Mouse (Mus musculus): ENCODE results near the gene Nnat. TPM values are rescaled to one million over a fixed set of nuclear protein-coding genes. Genes with fewer than 3 reads are reported as not detected.
"Not testable (repeated sequence)": the region's sequence is repeated elsewhere in the genome, so short reads cannot be mapped to it uniquely, and the experiment has no call there.

The Nnat gene
- total RNA-seq, 2 experiments from 2014 or later = 1.3 to 49.1 TPM

DNA sequence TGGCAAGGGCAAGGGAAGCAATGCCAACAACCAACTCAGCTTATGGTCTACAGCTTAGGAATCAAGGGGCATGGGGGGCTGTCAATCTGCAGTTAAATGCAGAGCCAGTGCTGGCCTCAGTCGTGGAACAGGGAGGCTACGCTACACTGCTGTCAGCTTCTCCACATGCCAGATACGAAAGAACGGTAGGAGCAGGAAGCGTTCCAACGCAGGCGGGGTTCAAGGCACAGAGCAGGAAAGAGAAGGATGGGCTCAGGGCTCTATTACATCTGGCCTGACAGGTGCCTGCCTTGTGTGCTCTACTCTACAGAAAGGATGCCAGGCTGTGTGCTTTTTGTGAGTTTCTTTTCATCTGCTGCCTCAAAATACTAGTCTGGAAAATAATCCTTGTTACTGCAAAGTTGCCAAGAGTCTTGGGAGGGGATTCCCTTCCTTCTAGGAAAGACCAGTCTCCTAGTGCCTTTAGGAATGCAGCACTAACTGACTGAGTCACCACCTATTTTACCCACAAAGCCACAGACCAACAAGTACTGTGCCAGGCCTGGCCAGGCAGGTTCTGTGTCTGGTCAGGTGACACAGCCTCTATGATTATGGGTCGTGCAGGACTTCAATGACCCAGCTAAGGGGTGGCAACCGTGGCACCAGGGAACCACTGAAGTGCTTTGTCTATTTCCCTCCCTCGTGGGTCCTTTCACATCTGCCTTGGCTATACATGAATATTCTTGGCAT is 7.6 kb upstream of the Nnat start:
- DNase-seq = no peak

DNA sequence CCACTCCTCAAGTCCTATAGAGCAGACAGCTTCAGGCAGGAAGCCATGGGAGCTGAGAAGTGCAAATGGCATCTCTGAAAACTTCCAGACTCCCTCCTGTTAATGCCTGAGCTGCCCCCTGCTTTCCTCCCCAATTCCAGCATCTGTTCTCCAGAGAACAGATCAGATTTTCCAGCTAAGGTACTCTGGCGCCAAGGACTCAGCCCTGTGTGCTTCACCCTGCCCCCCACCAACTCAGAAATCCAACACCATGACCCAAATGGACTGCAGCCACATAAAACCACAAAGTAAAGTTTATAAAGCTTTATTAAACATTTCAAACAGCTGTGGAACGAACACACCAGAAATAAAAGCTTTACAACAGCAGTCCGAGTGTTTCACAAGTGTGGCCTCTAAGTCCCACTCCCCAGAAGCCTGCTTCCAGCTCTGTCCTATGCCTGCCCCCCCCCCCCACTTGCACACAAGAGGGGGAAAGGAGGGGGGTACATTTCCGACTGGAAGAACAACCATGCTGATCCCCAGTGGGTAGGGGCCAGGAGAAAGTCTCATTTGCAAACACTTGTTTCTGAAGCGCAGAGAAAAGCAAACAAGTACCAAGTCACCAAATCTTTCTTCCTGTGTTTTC is 3.7 kb upstream of the Nnat start:
- no peak for DNase-seq

DNA sequence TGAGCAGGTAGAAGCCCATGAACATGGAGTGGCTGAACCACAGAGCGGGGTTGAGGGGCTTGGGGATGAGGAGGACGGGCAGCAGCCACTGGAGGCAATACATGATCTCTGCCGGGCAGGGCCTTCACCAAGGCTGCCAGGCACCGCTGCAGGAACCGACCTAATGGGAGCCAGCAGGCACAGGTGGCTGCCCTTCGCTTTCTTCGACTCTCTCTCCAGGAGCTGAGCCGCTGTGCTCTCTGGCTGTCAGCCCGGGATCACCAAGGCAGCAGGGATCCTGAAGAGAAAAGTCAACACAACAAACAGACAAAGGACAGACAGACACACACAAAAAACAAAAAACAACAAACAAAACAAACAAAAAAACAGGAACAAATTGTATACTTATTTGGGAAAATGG is 1.8 kb upstream of the Nnat start:
- peak; percentile 62 for DNase-seq

DNA sequence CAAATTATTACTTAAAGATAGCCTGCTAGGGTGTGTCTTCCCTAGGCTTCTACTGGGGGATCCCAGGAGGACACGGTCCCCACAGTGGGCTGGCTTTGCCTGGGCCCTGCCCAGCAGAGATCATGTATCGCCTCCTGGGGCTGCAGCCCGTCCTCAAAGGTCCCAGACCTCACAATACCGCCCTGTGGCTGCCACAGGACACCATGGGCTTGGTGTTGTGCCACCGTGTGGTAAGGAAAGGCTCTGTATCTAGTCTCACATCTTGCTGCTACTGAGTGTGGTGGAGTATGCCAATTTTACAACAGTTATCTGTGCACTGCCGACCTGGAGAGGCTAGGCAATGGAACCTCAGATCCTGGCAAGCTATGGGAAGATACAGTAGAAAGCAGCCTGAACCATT is 1.4 kb upstream of the Nnat start:
- DNase-seq = peak; percentile 45

DNA sequence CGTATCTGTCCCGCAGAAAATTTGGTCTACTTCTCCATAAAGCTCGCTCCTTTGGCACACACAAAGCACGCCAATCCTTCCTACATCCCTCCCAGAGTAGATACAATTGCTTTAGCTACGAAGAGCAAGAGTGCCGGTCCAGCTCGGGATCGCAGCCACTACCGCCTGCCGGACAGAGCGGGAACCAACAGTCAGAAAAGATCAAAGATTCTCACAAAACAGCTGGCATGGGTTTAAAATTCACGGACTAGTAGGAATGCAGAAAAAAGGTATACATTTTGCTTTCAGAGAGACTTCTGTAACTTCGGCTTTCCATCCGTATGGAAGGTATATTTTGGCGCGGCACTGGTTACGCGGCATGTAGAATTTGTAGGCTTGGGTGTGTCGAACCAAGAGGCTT is 438 bp upstream of the Nnat start:
- no peak for DNase-seq

DNA sequence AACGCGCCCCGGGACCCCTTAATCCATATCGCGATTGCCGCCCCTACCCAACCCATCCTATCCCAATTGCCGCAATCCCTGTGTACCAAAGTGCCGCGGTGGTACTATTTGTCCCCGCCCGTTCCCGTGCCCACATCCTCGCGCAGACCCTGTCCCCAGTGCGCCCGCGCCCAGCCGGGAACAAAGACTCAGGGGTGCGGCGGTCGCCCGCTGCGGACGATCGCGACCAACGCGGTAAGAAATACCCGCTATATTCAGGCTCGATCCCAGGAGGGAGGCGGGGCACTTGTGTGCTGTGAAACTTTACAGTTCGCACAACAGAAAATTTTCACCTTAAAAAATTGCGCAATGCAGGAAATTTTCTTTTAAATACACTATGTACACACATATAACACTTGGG is 424 bp downstream of the Nnat start:
- DNase-seq = no peak

DNA sequence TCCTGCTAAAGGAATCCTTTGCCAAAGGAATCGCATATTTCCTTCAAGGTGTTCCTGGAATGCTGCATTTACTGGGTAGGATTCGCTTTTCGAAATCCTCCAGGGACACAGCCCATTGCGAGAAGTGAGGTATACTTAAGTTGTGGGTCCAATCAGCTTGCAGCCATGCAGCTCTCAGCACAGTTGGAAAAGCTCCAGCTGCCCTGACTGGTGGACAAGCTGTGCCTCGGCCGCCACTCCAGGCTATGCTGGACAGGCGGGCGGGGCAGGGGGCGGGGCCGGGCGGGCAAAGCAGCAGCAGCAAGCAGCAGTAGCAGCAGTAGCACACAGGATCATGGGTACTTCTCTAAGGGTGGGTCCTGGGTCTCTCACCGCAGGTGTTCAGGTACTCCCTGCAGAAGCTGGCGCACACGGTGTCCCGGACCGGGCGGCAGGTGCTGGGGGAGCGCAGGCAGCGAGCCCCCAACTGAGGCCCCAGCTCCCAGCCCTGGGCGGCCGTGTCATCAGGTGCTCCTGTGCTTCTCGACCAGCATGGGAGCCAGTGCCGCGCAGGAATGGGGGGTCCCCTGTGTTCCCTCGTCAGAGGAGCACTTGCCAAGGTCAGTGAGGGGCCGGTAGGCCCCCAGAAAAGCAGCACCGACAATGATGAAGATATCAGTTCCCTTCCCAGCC is 1.4 kb downstream of the Nnat start:
- DNase-seq = peak; percentile 82

DNA sequence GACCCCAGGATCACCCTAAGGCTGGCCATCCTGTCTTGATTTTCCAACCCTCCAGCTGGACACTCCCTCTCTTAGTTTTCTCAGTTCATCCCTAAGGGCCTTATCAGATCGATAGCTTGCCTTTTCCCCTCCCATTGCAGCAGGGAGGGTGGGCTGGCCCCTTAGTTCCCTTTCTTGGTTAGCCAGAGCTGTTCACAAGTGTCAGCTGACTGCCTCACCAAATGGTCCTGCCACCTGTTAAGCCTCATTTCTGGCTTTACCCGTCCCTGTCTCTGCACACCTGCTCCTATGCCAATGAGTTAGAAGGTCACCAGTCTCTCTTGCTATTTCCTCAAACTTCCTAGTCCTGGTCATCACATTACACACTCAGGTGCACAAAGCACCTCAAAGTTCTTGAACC is 3.2 kb downstream of the Nnat start:
- DNase-seq = no peak

DNA sequence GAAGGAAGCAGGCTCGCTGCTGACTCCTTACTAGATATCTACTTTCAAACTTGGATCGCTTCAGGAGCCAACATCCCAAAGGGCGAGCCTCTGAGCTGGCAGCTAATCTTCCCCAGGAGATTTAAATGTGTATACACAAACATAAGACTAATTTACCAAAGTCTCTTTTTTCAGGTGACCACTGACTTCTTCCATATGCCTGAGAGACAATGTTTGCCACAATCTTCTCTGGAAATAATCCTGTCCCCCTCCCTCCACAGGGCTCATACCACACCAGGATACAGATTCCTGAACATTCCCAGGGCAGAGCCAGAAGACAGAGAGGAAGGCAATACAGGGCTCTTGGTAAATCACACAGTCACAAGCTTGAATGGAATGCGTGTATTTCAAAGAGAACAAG is 4.8 kb downstream of the Nnat start:
- DNase-seq = no peak

DNA sequence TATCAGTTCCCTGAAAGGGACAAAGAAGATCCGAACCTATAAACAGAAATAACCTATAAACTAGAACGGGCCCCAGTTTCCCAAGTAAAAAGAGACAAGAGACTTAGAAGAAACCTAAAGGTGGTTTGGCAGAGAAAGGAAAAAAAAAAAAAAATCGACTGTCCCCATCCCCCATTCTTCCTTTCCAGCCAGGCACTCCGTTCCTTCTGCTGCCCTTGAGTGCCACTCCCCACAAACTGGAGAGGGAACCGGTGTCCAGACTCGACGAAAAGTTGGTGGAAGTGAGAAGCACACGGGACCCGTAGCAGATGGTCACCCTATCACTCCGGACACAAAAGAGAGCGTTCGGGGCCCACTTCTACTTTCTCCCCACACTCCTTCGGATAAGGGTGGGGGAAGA is 5.6 kb downstream of the Nnat start:
- no peak for DNase-seq

DNA sequence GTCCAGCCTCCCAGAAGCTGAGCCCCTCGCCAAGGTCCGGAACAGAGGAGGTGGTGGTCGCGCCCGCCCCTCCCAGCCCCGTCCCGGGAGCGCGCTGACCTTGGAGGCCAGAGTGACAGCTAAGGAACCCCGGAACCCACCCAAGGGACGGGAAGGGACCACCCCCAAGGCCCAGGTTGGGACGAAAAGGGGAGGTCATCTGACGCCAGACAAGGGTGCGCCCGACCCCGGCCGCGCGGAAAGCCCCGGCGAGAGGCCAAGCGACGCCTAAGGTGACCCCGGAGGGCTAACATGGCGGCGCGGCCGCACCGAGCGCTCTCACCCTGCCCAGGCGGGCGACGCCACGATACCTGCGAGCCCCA is 6.0 kb downstream of the Nnat start:
- DNase-seq = no peak

DNA sequence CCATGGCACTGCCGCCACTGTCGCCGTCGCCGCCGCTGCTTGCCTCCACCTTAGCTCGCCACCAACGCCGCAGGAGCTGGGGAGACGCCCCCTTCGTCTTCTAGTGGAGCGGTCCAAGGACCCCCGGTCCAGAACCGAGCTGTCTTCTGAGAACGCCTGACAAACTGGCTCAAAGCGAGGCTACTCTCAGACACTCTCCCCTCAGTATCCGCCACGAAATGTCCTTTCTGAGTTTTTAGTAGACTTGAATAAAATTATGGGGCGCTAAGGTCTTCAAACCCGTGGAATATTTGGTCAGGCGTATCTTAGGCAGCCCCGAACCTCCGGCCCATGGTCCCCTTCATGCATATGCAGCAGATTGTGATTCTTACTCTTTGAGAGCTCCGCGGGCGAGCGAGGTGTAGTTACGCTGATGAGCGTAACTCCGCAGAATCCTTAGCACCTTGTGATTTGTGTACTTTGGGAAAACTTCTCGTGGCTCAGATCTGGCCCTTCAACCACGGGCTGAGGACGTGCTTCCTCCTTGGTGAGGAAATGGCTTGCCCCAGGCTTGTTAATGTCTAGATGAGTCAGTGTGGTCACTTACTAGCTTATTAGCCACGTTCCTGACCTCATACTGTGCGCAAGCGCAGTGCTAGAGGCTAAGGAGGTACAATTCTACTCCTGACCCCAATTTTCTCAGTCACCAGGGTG is 6.5 kb downstream of the Nnat start:
- DNase-seq = peak; percentile 76

DNA sequence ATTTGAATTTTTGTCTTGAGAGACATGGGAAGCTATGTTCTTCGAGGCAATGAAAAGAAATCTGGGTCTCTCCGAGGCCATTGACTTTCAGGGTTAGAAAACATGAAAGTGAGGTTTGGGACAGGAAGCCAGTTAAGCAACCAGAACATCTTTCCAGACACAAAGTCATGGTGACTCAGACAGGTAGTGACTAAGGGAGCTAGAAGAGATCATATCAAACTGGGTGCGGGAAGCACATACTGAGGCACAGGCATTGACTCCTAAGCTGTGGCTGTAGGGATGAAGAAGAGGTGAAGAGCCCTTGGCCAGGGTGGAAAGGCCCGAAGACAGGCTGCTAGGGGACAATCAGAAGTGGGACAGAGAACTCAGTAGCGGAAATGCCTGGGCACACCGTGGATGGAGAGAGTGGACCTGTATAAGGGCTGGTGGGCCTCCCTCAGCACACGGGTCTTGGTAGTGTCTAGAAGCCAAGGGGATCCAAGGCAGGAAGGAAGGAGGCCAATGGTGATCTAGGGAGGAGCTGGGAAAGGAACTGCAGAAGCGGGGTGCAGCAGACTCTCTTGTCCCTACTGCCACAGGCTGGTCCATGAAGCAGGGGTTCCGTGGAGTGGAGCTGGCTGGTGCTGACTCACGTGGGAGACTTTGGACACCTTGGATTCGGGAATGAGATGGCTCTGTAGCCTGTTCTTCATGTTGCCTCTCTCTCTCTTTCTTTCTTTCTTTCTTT is 7.5 kb downstream of the Nnat start:
- no peak for DNase-seq

DNA sequence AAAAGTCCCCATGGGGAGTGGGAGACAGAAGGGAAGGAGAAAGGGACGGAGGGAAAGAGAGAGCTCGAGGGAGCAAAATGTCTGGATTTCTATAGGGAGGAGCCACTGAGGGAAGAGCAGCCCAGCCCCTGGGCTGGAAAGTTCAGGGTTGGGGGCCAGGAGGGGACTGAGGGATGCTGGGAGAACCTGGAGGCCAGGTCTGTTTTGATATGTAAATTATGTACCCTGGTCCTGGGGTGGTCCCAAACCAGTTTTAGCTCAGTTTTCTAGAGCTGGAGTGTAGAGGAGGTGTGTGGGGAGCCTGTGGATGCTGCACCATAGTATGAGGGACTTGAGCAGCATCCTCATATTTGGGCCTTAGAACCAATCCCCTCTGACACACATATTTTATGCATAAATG is 9.0 kb downstream of the Nnat start:
- no peak for DNase-seq

DNA sequence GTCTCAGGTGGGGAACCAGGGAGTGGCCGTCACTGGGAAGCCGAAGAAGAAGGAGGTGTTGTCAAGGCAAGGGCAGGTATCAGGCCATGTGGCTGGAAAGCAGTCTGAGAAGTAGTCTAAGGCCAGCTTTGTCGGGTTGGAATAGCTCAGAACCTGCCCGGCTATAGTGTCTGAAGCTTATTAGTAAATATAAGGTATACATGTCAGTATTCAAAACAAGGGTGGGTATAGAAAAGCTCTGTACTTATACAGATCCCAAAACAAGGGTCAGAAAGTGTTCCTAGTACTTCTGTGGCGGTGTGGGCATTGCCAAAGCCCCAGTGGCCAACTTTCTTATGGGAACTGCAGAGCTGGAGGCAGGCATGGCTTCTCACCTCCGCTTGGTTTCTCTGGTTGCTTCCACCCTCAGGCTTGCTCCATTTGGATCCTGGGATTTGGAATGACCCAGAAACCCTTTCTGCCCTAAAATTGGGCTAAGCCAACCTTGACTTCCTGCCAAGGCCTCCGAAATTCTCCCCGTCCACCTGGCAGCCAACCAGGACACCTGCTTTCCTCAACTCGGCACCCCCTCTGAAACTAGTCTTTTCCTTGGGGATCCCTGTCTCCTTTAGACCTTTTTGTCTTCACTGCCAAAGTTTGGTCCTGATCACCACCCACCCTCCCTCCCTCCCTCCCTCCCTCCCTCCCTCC is 10.1 kb downstream of the Nnat start:
- no peak for DNase-seq

DNA sequence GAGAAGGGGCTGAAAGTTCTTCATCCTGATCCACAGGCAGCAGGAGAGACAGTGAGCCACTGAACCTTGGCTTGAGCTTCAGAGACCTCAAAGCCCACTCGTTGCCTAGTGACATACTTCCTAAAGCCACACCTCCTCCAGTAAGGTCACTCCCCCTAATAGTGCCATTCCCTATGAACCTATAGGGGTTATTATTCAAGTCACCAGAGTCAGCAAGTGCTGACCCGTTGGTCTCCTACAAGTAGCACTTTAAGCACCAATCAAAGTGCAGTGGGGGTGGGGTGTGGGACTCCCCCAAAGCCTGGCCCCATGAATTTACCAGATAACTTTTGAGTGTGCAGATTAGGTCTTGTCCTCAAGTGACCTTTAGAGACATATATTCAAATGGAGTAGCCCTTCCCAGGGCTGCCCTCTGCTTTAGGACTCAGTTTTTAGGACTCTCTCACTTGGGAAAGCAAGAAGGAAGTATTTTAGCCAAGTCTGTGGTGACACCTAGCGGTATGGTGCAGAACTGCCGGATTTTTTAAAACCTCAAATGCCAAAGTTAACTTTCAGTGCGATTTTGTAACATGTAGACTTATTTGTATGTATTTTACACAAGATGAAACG is 11.4 kb downstream of the Nnat start, which contains the start of gene Blcap:
Gene Blcap, minus strand, starts transcription at position 51 of the 609 bp plus-strand sequence.
- no peak for DNase-seq

DNA sequence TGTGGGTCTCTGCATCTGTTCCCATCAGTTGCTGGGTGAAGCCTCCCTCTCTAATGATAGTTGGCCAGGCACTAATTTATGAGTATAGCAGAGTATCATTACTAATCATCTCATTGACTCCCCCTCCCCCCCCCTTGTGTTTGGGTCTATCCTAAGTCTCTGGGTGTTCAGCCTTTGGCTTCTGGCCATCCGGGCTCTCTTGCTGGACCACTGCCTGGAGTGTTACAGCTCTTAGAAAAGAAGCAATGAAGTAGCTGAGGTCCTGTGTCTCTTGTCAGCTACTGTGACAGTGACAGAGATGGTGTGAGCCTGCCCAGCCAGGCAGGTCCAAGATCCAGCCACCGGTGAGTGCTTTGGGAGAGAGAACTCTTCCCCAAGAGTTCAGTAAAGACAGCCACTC is 12.9 kb downstream of the Nnat start:
- no peak for DNase-seq

DNA sequence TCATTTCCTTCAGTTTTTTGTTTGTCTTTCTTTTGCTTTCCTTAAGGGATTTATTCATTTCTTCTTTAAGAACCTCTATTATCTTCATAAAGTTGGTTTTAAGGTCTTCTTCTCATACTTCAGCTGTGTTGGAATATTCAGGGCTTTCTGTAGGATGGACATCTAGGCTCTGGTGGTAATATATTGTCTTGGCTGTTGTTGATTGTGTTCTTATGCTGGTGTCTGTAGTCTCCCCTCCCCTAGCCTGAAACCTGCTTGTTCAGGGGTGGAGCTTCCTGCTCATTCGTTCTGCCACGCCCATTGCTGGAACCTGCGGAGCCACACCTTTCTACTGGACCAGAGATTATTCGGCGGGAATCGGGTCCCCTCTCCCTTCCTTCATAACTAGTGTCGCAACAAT is 25.5 kb downstream of the Nnat start:
- DNase-seq = not testable (repeated sequence)

DNA sequence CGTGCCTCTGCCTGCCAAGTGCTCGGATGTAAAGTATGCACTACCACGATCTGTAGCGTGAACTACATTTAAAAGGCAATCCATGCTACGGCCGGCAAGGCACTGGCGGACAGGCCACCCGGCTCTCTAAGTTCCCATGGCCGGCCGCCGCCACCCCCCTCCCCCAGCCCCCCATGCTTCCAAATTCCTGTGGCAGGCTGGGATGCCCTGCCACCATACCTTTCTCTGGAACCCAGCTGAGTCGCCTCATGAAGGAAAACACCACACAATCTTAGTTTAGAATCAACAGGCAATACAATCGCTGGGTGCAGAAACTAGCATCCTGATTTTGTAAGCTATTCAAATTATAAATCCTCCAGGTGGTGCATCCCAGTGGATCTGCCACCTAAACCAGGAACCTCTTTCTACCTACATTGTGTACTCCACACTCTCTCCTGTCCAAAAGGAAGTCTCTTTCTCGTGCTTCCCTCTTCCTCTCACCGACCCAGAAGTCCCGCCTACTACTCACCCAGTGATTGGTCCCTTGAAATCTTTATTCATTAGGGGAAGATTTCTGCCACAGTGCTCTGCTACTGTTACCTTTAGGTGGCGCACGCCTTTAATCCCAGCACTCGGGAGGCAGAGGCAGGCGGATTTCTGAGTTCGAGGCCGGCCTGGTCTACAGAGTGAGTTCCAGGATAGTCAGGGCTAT is 37.1 kb downstream of the Nnat start:
- DNase-seq = no peak

DNA sequence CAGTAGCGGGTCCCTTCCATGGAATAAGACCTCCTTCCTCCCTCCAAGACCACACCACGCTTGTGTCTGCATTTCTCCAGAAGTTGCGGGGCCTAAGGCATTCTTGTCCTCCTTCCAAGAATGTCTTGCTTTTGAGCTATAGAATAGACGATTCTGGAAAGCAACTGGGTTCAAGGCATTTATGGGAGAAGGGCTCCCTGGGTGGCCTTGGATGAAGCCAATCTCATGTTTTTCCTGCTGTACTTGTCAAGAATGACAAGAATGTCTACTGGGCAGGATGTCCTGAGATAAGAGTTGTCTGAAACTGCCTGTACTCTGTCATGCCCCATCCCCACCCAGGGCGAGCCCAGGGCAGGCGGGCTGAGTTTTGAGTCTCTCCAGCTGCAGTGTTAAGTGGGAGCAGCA is 41.6 kb downstream of the Nnat start:
- no peak for DNase-seq

All from gastrocnemius, postnatal 25 days (tissue).